Mouse (Mus musculus) cerebellum, adult 2 months (tissue): ENCODE measurements at regions not wholly inside any gene's neighbourhood (a gene's known extent, or its start where the extent isn't known, plus 50 kb on each side); places are given as distances from the start of the nearest gene placed in this dataset.

Experiments
- DNase-seq, 2 experiments: peaks; one replicate each; pipeline ENCODE4 v3.0.0; 2021
- H3K27ac ChIP-seq: fragments of 200-500 bp; 2 replicates; pipeline ENCODE4 v1.5.1; 2012; ENCODE audit warnings: low read length, control low read depth, inconsistent platforms; ENCODE audit not compliant: insufficient read depth
- H3K27me3 ChIP-seq: fragments of 200-500 bp; 2 replicates; pipeline ENCODE4 v1.6.1; 2012; ENCODE audit warnings: inconsistent platforms, mild to moderate bottlenecking, low read length, moderate library complexity; ENCODE audit not compliant: control insufficient read depth, insufficient read depth
- H3K4me1 ChIP-seq: fragments of 200-500 bp; 2 replicates; pipeline ENCODE4 v1.6.1; 2011; ENCODE audit warnings: low read length; ENCODE audit not compliant: control insufficient read depth, insufficient read depth
- H3K4me3 ChIP-seq: fragments of 200-500 bp; replicated peaks from 2 replicates; pipeline ENCODE3; 2011; ENCODE audit warnings: mild to moderate bottlenecking, low read depth, low read length, control low read depth; ENCODE audit not compliant: insufficient read depth
- CTCF ChIP-seq: fragments of 200-500 bp; IDR thresholded peaks from 2 replicates; pipeline ENCODE4 v1.5.1; 2011; ENCODE audit warnings: low read depth, mild to moderate bottlenecking, control low read depth, low read length, moderate library complexity, borderline replicate concordance; ENCODE audit not compliant: insufficient read depth
- POLR2A ChIP-seq: fragments of 200-500 bp; IDR thresholded peaks from 2 replicates; pipeline ENCODE4 v1.6.1; 2011; ENCODE audit warnings: low read length, control low read depth, borderline replicate concordance; ENCODE audit not compliant: insufficient read depth
- WGBS: fragments of 180-500 bp; shearing (Covaris S2); methylation state at CpG from one replicate; pipeline ENCODE4 v1.1.7; 2018; 5-methylcytosine and 5-hydroxymethylcytosine counted together

DNA sequence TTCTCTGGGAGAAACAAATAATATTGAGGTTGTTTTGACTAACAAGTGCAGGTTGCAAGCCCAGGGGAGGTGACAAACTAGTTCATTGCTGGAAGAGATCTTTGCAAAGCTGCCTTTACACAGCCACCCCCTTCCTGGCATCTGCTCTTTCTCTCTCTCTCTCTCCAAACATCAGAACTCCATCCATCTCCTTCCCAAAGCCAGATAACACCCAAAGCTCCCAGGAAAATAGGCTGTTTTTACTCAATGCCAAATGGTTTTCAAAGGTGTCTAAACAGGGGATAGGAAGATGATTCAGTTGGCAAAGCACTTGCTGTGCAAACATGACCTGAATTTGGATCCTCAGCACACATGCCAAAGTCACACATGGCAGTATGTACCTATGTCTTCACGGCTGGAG, 133.9 kb downstream of the Chst1 start:
- no peaks in the 10 kb centered on the region for H3K27me3 ChIP-seq
- no peak overlapping the region for H3K4me3 ChIP-seq
- no peak for DNase-seq
- TF ChIP-seq POLR2A (no peak), CTCF (no peak)
- H3K27ac ChIP-seq: no peak overlapping the region
- 45% methylated on average over 1 of the region's 1 CpGs for WGBS
- peaks cover 20% of the 10 kb centered on the region for H3K4me1 ChIP-seq

DNA sequence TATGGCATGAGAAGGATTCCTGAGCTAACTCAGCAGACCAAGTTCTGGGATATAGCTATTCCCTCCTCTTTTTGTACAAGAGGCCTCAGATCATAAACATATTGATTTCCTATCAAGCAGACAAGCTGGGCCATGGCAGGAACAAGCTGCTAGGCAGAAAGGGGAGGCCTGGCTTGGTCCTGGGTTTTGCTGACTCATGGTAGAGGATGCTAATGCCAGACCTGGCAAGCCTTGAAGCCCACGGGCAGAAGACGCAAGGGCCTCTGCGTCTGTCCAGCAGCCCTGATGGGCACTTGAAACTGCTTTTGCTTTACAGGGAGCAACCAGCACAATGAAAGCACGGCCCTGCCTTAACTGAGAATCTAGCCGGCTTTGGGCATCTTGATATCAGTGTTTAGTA, 136.3 kb downstream of the Chst1 start:
- 56% methylated on average over 5 of the region's 5 CpGs for WGBS
- no peak overlapping the region for H3K27ac ChIP-seq
- no peak for TF ChIP-seq POLR2A
- TF ChIP-seq CTCF: no peak
- DNase-seq: no peak
- H3K27me3 ChIP-seq: no peaks in the 10 kb centered on the region
- peaks cover 3% of the 10 kb centered on the region for H3K4me1 ChIP-seq
- H3K4me3 ChIP-seq: no peak overlapping the region

DNA sequence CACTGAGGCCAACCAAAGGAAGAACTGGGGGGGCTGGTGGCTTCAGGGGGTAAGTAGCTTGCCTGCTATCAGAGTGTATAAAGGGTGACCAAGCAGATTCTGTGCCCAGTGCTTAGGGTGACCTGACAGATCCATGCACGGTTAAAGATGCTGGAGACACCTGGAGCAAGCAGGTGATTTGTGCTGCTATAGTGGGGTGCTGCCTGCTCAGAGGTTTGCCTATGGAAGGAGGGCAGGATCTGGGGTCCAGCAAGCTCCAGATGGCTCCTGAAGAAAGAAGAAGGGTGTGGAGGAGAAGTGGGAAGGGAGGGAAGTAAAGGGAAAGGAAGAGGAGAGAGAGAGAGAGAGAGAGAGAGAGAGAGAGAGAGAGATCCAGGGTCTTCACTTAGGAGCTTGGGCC, 137.8 kb downstream of the Chst1 start:
- Histone ChIP-seq H3K27ac (no peak overlapping the region), H3K4me1 (peaks cover 3% of the 10 kb centered on the region; the same call in 1 of the 2 replicates), H3K27me3 (no peaks in the 10 kb centered on the region), H3K4me3 (no peak overlapping the region)
- no peak for DNase-seq
- no peak for TF ChIP-seq CTCF
- no peak for TF ChIP-seq POLR2A
- WGBS: 71% methylated on average over 1 of the region's 1 CpGs

DNA sequence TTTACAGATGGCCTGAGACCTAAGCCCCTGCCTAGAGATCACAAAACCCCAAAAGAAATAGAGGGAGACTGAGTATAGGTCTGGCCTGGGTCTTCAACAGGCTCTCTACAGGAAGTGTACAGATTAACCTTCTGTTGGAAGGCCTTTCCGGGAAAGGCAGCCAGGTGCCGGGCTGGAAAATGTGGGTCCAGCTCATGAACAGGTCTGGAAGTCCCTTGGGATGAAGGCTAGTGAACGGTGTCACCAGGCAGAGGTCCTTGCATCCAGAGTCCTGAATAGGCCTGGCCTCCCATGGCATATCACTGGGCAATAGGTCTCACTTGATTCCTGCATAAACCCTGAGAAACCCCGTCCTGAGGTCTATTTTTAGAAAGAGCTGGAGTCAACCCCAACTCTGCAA, 140.1 kb downstream of the Chst1 start:
- H3K4me3 ChIP-seq: no peak overlapping the region
- no peaks in the 10 kb centered on the region for H3K27me3 ChIP-seq
- no peak for DNase-seq
- TF ChIP-seq CTCF (no peak), POLR2A (no peak)
- WGBS: 72% methylated on average over 4 of the region's 4 CpGs
- H3K4me1 ChIP-seq: peaks cover 3% of the 10 kb centered on the region; the same call in 1 of the 2 replicates
- H3K27ac ChIP-seq: no peak overlapping the region

DNA sequence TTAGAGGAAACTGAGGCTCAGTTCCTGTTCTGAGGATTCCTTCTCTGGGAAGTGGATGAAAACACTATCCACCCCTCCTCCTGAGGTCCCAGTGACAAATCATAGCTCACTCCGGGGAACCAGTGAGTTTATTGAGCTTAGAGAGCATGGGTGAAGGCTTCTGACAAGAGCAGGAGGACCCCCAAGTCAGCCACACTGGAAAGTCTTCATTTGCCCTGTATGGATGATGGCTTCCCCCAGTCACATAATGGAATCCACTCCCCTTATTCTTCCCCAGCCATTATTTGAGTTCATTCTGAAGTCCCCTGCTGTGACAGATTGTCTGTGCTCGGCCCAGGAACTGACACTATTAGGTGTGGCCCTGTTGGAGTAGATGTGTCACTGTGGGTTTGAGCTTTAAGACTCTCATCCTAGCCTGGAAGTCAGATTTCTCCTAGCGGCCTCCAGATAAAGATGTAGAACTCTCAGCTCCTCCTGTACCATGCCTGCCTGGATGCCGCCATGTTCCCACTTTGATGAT, 141.3 kb downstream of the Chst1 start:
- TF ChIP-seq CTCF: no peak
- TF ChIP-seq POLR2A: no peak

DNA sequence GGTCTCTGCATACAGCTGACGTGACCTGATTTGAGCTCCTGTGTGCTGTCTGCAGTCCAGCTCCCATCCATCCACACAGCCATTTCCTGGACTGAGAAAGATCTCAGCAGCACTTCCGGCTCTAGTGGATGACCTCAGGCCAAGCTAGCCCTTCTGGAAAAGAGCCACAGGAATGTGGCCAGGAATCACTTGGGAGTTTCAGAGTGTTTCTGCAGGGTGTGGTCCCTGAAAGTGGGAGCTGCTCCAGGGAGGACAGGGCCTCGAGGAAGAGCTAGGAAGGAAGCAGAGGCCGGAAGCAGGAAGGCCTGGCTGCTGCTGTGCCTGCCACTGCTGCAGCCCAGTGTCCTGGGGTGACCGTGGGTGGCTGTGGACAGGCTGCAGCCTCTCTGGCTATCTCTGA, 142.5 kb downstream of the Chst1 start:
- 56% methylated on average over 5 of the region's 5 CpGs for WGBS
- no peak overlapping the region for H3K27ac ChIP-seq

More for the DNA sequence above, 141.3 kb downstream of the Chst1 start:
- Histone ChIP-seq H3K27ac (no peak overlapping the region), H3K27me3 (no peaks in the 10 kb centered on the region), H3K4me1 (peaks cover under 1% of the 10 kb centered on the region; the same call in 1 of the 2 replicates), H3K4me3 (no peak overlapping the region)
- WGBS: 88% methylated on average over 4 of the region's 4 CpGs
- DNase-seq: no peak

DNA sequence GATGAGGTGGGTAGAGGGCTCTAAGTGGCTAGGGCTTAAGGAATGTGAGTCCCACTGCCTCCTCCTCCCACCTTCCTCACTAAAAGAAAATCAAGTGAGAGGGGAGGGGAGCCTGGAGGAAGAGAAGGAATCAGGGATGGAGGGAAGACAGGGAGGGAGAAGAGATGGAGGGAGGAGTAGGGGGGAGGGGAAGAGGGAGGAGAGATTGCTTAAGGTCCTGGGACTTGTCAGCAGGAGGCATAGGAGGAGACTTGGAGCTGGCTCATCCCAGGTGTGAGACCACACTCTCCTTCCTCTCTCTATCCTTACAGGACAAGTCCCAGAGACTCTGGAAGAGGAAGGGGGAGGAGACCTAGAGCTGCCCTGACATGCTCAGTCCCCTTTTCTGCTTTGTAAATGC, 143.2 kb downstream of the Chst1 start:
- TF ChIP-seq POLR2A (no peak), CTCF (no peak)
- no peak for DNase-seq
- H3K27me3 ChIP-seq: no peaks in the 10 kb centered on the region
- no peaks in the 10 kb centered on the region for H3K4me1 ChIP-seq
- H3K27ac ChIP-seq: no peak overlapping the region
- H3K4me3 ChIP-seq: no peak overlapping the region

More for the DNA sequence above, 142.5 kb downstream of the Chst1 start:
- TF ChIP-seq CTCF (no peak), POLR2A (no peak)
- H3K4me3 ChIP-seq: no peak overlapping the region
- H3K27me3 ChIP-seq: no peaks in the 10 kb centered on the region
- H3K4me1 ChIP-seq: no peaks in the 10 kb centered on the region
- DNase-seq: no peak

DNA sequence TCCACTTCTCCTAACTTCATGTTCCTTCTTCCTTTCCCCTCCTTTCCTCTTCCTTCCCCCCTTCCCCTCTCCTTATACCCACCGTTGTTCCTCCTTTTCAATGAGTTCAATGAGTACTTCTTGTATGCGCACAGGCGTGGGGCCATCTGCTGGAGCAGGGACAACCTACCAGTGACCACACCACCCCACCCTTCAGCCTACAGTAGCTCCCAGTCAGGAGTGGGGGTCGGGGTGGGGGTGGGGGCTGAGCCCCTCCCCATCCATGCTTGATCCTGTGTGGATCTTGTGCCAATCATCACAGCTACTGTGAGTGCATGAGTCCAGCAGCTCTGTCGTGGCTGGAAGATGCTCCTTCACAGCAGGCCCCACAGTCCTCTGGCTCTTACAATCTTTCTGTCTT, 143.6 kb downstream of the Chst1 start:
- Histone ChIP-seq H3K27me3 (no peaks in the 10 kb centered on the region), H3K4me3 (no peak overlapping the region), H3K4me1 (no peaks in the 10 kb centered on the region), H3K27ac (no peak overlapping the region)
- TF ChIP-seq CTCF (no peak), POLR2A (no peak)
- WGBS: 44% methylated on average over 5 of the region's 5 CpGs
- DNase-seq: no peak

DNA sequence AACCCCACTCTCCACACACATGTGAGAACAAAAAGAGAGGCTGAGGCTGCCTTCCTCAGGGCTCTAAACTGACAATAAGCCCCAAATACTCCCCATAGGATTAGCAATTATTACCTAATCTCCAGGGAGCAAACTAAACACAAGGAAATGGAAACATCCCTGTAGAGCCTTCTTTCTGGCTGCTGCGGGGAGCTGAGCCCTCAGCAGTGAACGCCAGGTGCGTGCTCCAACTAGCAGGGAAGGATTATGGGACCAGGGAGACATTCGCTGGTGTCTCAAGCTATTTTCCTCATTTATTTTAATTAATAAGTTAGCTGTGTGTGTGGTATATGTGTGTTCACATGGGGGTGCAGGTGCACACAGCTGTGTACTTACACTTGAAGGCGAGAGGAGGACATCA, 144.4 kb downstream of the Chst1 start:
- TF ChIP-seq CTCF (no peak), POLR2A (no peak)
- no peaks in the 10 kb centered on the region for H3K27me3 ChIP-seq
- no peak for DNase-seq
- whole genome bisulfite sequencing: 87% methylated on average over 5 of the region's 5 CpGs
- H3K4me3 ChIP-seq: no peak overlapping the region
- no peaks in the 10 kb centered on the region for H3K4me1 ChIP-seq
- H3K27ac ChIP-seq: no peak overlapping the region
